Mouse (Mus musculus) liver, postnatal 0 days (tissue): ENCODE results near the gene Taok3. TPM values are rescaled to one million over a fixed set of nuclear protein-coding genes. Genes with fewer than 3 reads are reported as not detected.

ENCODE experiments used
- ATAC-seq: fragments of 200-750 bp; cut with Nextera tagmentation; 2 replicates; pipeline ENCODE4 v1.8.0; 2017; ENCODE audit warnings: mild to moderate bottlenecking, moderate library complexity
- DNase-seq: peaks from one replicate; pipeline ENCODE4 v3.0.0-alpha.2; 2016
- H3K27ac ChIP-seq: fragments of 300-500 bp; sonication (generic); 2 replicates; pipeline ENCODE4 v1.5.1; 2014; ENCODE audit warnings: antibody characterized with exemption, moderate library complexity, mild to moderate bottlenecking, low read depth
- H3K27me3 ChIP-seq: fragments of 300-500 bp; sonication (generic); 2 replicates; pipeline ENCODE4 v1.6.1; 2014; ENCODE audit warnings: low read length, control low read depth, mixed read lengths; ENCODE audit not compliant: insufficient read depth
- H3K36me3 ChIP-seq: fragments of 300-500 bp; sonication (generic); replicated peaks from 2 replicates; pipeline ENCODE4 v1.6.1; 2014; ENCODE audit warnings: mild to moderate bottlenecking, control low read depth, low read length, moderate library complexity, mixed read lengths; ENCODE audit not compliant: insufficient read depth
- H3K4me1 ChIP-seq: fragments of 300-500 bp; sonication (generic); 2 replicates; pipeline ENCODE4 v1.6.1; 2014; ENCODE audit warnings: antibody characterized with exemption, mild to moderate bottlenecking, control low read depth; ENCODE audit not compliant: insufficient read depth
- H3K4me2 ChIP-seq: fragments of 300-500 bp; sonication (generic); 2 replicates; pipeline ENCODE4 v1.6.1; 2014; ENCODE audit warnings: low read depth, mild to moderate bottlenecking, low read length, moderate library complexity, mixed read lengths
- H3K4me3 ChIP-seq: fragments of 300-500 bp; sonication (generic); 2 replicates; pipeline ENCODE4 v1.5.1; 2014; ENCODE audit warnings: low read depth, low read length
- H3K9ac ChIP-seq: fragments of 300-500 bp; sonication (generic); replicated peaks from 2 replicates; pipeline ENCODE4 v1.6.1; 2014; ENCODE audit warnings: mild to moderate bottlenecking, moderate library complexity
- H3K9me3 ChIP-seq: fragments of 300-500 bp; sonication (generic); 2 replicates; pipeline ENCODE4 v1.6.1; 2016; ENCODE audit warnings: mild to moderate bottlenecking, control low read depth, low read length, mixed read lengths
- CTCF ChIP-seq: sonication (generic); IDR thresholded peaks from 2 replicates; pipeline ENCODE4 v1.5.1; 2016; ENCODE audit warnings: antibody characterized with exemption, low read depth
- EP300 ChIP-seq: IDR thresholded peaks from 2 replicates; pipeline ENCODE4 v1.6.1; 2016; ENCODE audit warnings: antibody characterized with exemption, low read depth, mild to moderate bottlenecking
- WGBS: fragments of 180-500 bp; shearing (Covaris S2); extraction: QIAGEN DNeasy Blood & Tissue Kit; methylation state at CpG from one replicate; pipeline ENCODE4 v1.1.7; 2014; ENCODE audit not compliant: insufficient replicate concordance; 5-methylcytosine and 5-hydroxymethylcytosine counted together
- polyA plus RNA-seq: library from polyadenylated mRNA; unstranded; fragments of >200 nt; fragmentation: Nextera tagmentation; extraction: Ambion mirVana; gene quantifications from 2 replicates; pipeline ENCODE4 v1.2.1, GENCODE M21; 2015

Gene Taok3
- polyA plus RNA-seq, 1 experiment from 2014 or later, result 41.9 TPM

- DNase-seq, result no peak
- no peak overlapping the region for H3K9ac ChIP-seq
- H3K27ac ChIP-seq, result no peak overlapping the region
- no peaks in the 10 kb centered on the region for H3K27me3 ChIP-seq
- H3K4me1 ChIP-seq, result no peaks in the 10 kb centered on the region
- 84% methylated on average over 5 of the region's 5 CpGs for WGBS
- no peak for TF ChIP-seq CTCF
- TF ChIP-seq EP300, result no peak
- no peak for ATAC-seq
- H3K9me3 ChIP-seq, result no peaks in the 10 kb centered on the region
- peaks cover 64% of the 10 kb centered on the region for H3K36me3 ChIP-seq
- no peak overlapping the region for H3K4me2 ChIP-seq
- H3K4me3 ChIP-seq, result no peak overlapping the region
These were observed 20.9 kb upstream of the Taok3 start for GRCm38 (mm10) chr5:117099008-117099407.

- TF ChIP-seq CTCF (peak; percentile 33; the same call in 1 of the 2 replicates), EP300 (no peak)
- Histone ChIP-seq H3K9me3 (no peaks in the 10 kb centered on the region), H3K4me1 (no peaks in the 10 kb centered on the region), H3K36me3 (peaks cover 62% of the 10 kb centered on the region), H3K4me2 (no peak overlapping the region), H3K27ac (no peak overlapping the region), H3K27me3 (no peaks in the 10 kb centered on the region), H3K9ac (no peak overlapping the region), H3K4me3 (no peak overlapping the region)
- WGBS, result 83% methylated on average over 11 of the region's 11 CpGs
- no peak for DNase-seq
- ATAC-seq, result no peak
These were observed 20.2 kb upstream of the Taok3 start for GRCm38 (mm10) chr5:117099742-117100141.

GRCm38 (mm10) chr5:117103194-117103929 lies 16.6 kb upstream of the Taok3 start:
- Histone ChIP-seq H3K4me2 (no peak overlapping the region), H3K9ac (no peak overlapping the region), H3K4me3 (no peak overlapping the region), H3K9me3 (no peaks in the 10 kb centered on the region), H3K27me3 (no peaks in the 10 kb centered on the region), H3K36me3 (peaks cover 68% of the 10 kb centered on the region), H3K27ac (no peak overlapping the region), H3K4me1 (no peaks in the 10 kb centered on the region)
- no peak for ATAC-seq
- 94% methylated on average over 20 of the region's 20 CpGs for WGBS
- DNase-seq, result no peak
- TF ChIP-seq EP300 (no peak), CTCF (no peak)

GRCm38 (mm10) chr5:117104329-117104728 lies 15.6 kb upstream of the Taok3 start:
- H3K4me2 ChIP-seq, result no peak overlapping the region
- H3K9ac ChIP-seq, result no peak overlapping the region
- DNase-seq (no peak), ATAC-seq (no peak)
- H3K4me1 ChIP-seq, result no peaks in the 10 kb centered on the region
- peaks cover 71% of the 10 kb centered on the region for H3K36me3 ChIP-seq
- H3K27me3 ChIP-seq, result no peaks in the 10 kb centered on the region
- H3K9me3 ChIP-seq, result no peaks in the 10 kb centered on the region
- no peak overlapping the region for H3K27ac ChIP-seq
- WGBS, result 90% methylated on average over 12 of the region's 12 CpGs
- H3K4me3 ChIP-seq, result no peak overlapping the region
- no peak for TF ChIP-seq EP300
- no peak for TF ChIP-seq CTCF

- H3K27me3 ChIP-seq, result no peaks in the 10 kb centered on the region
- H3K4me2 ChIP-seq, result no peak overlapping the region
- WGBS, result 87% methylated on average over 9 of the region's 9 CpGs
- no peak for ATAC-seq
- H3K36me3 ChIP-seq, result peaks cover 64% of the 10 kb centered on the region
- no peaks in the 10 kb centered on the region for H3K9me3 ChIP-seq
- no peak for DNase-seq
- H3K4me1 ChIP-seq, result no peaks in the 10 kb centered on the region
- no peak overlapping the region for H3K27ac ChIP-seq
- H3K9ac ChIP-seq, result no peak overlapping the region
- no peak for TF ChIP-seq EP300
- no peak for TF ChIP-seq CTCF
- H3K4me3 ChIP-seq, result no peak overlapping the region
These were observed 14.2 kb upstream of the Taok3 start for GRCm38 (mm10) chr5:117105761-117106160.

GRCm38 (mm10) chr5:117108292-117108691 lies 11.6 kb upstream of the Taok3 start:
- TF ChIP-seq CTCF, result no peak
- no peak overlapping the region for H3K9ac ChIP-seq
- no peak for DNase-seq
- no peak overlapping the region for H3K4me3 ChIP-seq
- no peak overlapping the region for H3K4me2 ChIP-seq
- 90% methylated on average over 13 of the region's 13 CpGs for WGBS
- H3K9me3 ChIP-seq, result no peaks in the 10 kb centered on the region
- ATAC-seq, result no peak
- H3K27ac ChIP-seq, result no peak overlapping the region
- peaks cover 72% of the 10 kb centered on the region for H3K36me3 ChIP-seq
- H3K4me1 ChIP-seq, result no peaks in the 10 kb centered on the region
- H3K27me3 ChIP-seq, result no peaks in the 10 kb centered on the region
